Mouse (Mus musculus): ENCODE measurements at regions not wholly inside any gene's neighbourhood (a gene's known extent, or its start where the extent isn't known, plus 50 kb on each side); places are given as distances from the start of the nearest gene placed in this dataset.

DNA sequence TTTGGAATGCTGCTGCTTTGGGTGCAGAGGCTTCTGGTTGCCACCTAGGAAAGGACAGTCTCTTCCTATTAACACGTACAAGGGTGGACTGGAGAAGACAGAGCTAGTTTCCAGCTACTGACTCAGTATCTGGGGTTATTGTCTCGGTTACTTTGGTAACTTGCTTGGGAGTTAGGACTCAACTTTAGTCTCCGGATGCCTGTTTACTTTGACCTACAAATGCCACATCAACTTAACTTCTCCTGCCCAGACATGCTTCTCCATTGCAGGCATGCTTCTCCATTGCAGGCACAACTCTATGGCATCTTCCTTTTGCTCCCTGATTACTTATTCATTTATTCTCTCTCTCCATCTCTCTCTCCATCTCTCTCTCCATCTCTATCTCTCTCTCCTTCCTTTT is 184.6 kb upstream of the Camk1g start:
- TF ChIP-seq CTCF (IDR thresholded peaks at IDR 0.05) (no peak), POLR2A (IDR thresholded peaks at IDR 0.05; ENCODE audit: insufficient read depth, low read depth, low read length) (no peak)
